Mouse (Mus musculus) G1E (cell line): ENCODE results near the gene Snapin.

Experiments
- CTCF ChIP-seq: IDR thresholded peaks from 2 replicates; pipeline ENCODE4 v1.5.1; 2012; ENCODE audit warnings: low read depth, low read length, inconsistent platforms, mixed read lengths
- GATA1 ChIP-seq: IDR thresholded peaks from 2 replicates; pipeline ENCODE4 v1.6.1; 2012; ENCODE audit warnings: borderline replicate concordance, low read length, inconsistent platforms, mixed read lengths
- POLR2AphosphoS5 ChIP-seq: IDR thresholded peaks from 2 replicates; pipeline ENCODE4 v1.6.1; 2012; ENCODE audit warnings: low read depth, low read length, inconsistent platforms; ENCODE audit not compliant: insufficient replicate concordance
- TAL1 ChIP-seq: conservative IDR thresholded peaks from 2 replicates; pipeline ENCODE4 v1.6.1; 2012; ENCODE audit warnings: low read depth, low read length, inconsistent platforms, mixed read lengths

DNA sequence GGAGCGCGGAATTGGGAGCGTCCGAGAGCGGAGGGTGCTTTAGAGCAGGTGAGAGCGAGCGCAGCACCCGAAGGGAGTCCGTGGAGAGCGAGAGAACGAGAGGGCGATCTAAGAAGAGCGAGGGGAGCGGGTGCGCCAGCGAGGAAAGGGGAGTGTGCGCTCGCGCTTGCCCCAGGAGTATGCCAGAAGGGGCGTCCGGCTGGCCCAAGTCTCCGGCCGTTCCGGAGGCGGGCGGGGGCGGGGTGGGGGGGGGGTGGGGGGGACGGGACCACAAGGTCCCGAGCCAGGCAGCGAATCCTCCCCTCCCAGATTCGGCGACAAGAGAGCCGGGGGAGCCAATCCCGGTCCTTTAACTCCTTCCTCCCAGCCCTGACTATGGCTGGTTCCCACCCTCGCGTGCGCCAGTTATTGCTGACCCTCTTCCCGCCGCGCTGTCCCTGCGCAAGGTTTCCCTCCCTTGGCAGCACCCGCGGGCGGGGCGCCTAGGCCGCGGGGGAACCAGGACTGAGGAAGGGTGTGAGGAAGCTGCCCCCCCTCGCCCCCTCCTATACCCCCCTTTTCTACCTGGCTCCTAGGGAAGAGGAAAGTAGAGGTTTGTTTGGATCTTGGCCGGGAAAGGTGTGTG is 25.0 kb downstream of the Snapin start, which contains the start of gene Npr1:
- TF ChIP-seq CTCF, result no peak
- no peak for TF ChIP-seq GATA1
- TF ChIP-seq POLR2AphosphoS5, result no peak
- no peak for TF ChIP-seq TAL1
